Mouse (Mus musculus) erythroid progenitor cell, adult 5-6 weeks (primary cell): ENCODE measurements around the gene Auts2. TPM values are rescaled to one million over a fixed set of nuclear protein-coding genes. Genes with fewer than 3 reads are reported as not detected.

Experiments used
- ATAC-seq: replicated peaks from 2 replicates; pipeline ENCODE4 v1.8.0; 2016; ENCODE audit warnings: moderate number of reproducible peaks, mild to moderate bottlenecking, moderate TSS enrichment, inconsistent platforms; ENCODE audit not compliant: poor library complexity, low FRiP score, severe bottlenecking
- total RNA-seq, 2 experiments: library from RNA; stranded (forward) in 1 of 2; stranded (reverse) in 1 of 2; fragments of 150-400 nt in 1 of 2; fragments of 186-747, 209-891 nt in 1 of 2; gene quantifications; 2 replicates each; pipeline versions ENCODE4 v1.2.3 to v1.2.4; 2015 to 2017; ENCODE audit warnings: low replicate concordance in 2 of 2

Gene Auts2
- total RNA-seq, 2 experiments from 2014 or later: not detected

GRCm38 (mm10) chr5:132334796-132335195 is 208.3 kb downstream of the Auts2 start:
- ATAC-seq: no peak

- ATAC-seq: no peak
These were observed 209.4 kb downstream of the Auts2 start for GRCm38 (mm10) chr5:132333744-132334143.

GRCm38 (mm10) chr5:132332521-132332920 is 210.6 kb downstream of the Auts2 start:
- ATAC-seq: no peak

- ATAC-seq: no peak
These were observed 213.8 kb downstream of the Auts2 start for GRCm38 (mm10) chr5:132329171-132329936.

- ATAC-seq: no peak
These were observed 218.8 kb downstream of the Auts2 start for GRCm38 (mm10) chr5:132324246-132324883.

GRCm38 (mm10) chr5:132323608-132324007 is 219.5 kb downstream of the Auts2 start:
- no peak for ATAC-seq

GRCm38 (mm10) chr5:132322971-132323370 is 220.2 kb downstream of the Auts2 start:
- no peak for ATAC-seq

GRCm38 (mm10) chr5:132318026-132318765 is 224.9 kb downstream of the Auts2 start:
- no peak for ATAC-seq

- ATAC-seq: no peak
These were observed 226.2 kb downstream of the Auts2 start for GRCm38 (mm10) chr5:132316897-132317296.

- ATAC-seq: no peak
These were observed 228.8 kb downstream of the Auts2 start for GRCm38 (mm10) chr5:132314300-132314699.

- ATAC-seq: no peak
These were observed 236.1 kb downstream of the Auts2 start for GRCm38 (mm10) chr5:132307000-132307399.

GRCm38 (mm10) chr5:132305354-132305934 is 237.7 kb downstream of the Auts2 start:
- ATAC-seq: no peak

GRCm38 (mm10) chr5:132302778-132303177 is 240.4 kb downstream of the Auts2 start:
- ATAC-seq: no peak

- no peak for ATAC-seq
These were observed 242.3 kb downstream of the Auts2 start for GRCm38 (mm10) chr5:132300794-132301193.

GRCm38 (mm10) chr5:132299716-132300115 is 243.4 kb downstream of the Auts2 start:
- no peak for ATAC-seq

GRCm38 (mm10) chr5:132298996-132299395 is 244.1 kb downstream of the Auts2 start:
- no peak for ATAC-seq

- ATAC-seq: no peak
These were observed 245.8 kb downstream of the Auts2 start for GRCm38 (mm10) chr5:132297309-132297708.

GRCm38 (mm10) chr5:132294469-132294868 is 248.7 kb downstream of the Auts2 start:
- ATAC-seq: no peak

GRCm38 (mm10) chr5:132292932-132293331 is 250.2 kb downstream of the Auts2 start:
- ATAC-seq: no peak
